Mouse (Mus musculus) intestine, embryonic 14.5 days (tissue): Measurements from ENCODE around the gene Cdkn1a. TPM values are rescaled to one million over a fixed set of nuclear protein-coding genes. Genes with fewer than 3 reads are reported as not detected.
A peak's percentile ranks its signal among the peaks of the same experiment; 100 is the strongest.

ENCODE experiments used
- ATAC-seq: fragments of 200-750 bp; cut with Nextera tagmentation; replicated peaks from 2 replicates; pipeline ENCODE4 v1.8.0; 2017; ENCODE audit warnings: low read depth, moderate number of reproducible peaks, moderate TSS enrichment, moderate library complexity; ENCODE audit not compliant: low FRiP score, low TSS enrichment
- DNase-seq: peaks from one replicate; pipeline ENCODE4 v3.0.0-alpha.2; 2018; ENCODE audit warnings: low spot score
- H3K27ac ChIP-seq: fragments of 300-500 bp; sonication (generic); 2 replicates; pipeline ENCODE4 v1.5.1; 2014; ENCODE audit warnings: low read depth, mild to moderate bottlenecking, control low read depth
- H3K27me3 ChIP-seq: fragments of 300-500 bp; sonication (generic); replicated peaks from 2 replicates; pipeline ENCODE4 v1.6.1; 2014; ENCODE audit warnings: low read length, control low read depth; ENCODE audit not compliant: control insufficient read depth, insufficient read depth
- H3K36me3 ChIP-seq: fragments of 300-500 bp; sonication (generic); 2 replicates; pipeline ENCODE4 v1.6.1; 2014; ENCODE audit warnings: low read length, control low read depth; ENCODE audit not compliant: control insufficient read depth, insufficient read depth
- H3K4me1 ChIP-seq: fragments of 300-500 bp; sonication (generic); replicated peaks from 2 replicates; pipeline ENCODE4 v1.6.1; 2014; ENCODE audit warnings: low read length, control low read depth, mixed read lengths; ENCODE audit not compliant: control insufficient read depth, insufficient read depth
- H3K4me2 ChIP-seq: fragments of 300-500 bp; sonication (generic); 2 replicates; pipeline ENCODE4 v1.6.1; 2014; ENCODE audit warnings: low read length
- H3K4me3 ChIP-seq: fragments of 300-500 bp; sonication (generic); 2 replicates; pipeline ENCODE4 v1.5.1; 2014; ENCODE audit warnings: low read depth, low read length, control low read depth, mixed read lengths
- H3K9ac ChIP-seq: fragments of 300-500 bp; sonication (generic); 2 replicates; pipeline ENCODE4 v1.6.1; 2014; ENCODE audit warnings: mild to moderate bottlenecking, low read length
- H3K9me3 ChIP-seq: fragments of 300-500 bp; sonication (generic); 2 replicates; pipeline ENCODE4 v1.6.1; 2016; ENCODE audit warnings: low read length, control low read depth; ENCODE audit not compliant: control insufficient read depth
- WGBS: fragments of 180-500 bp; shearing (Covaris S2); extraction: QIAGEN DNeasy Blood & Tissue Kit; methylation state at CpG from one replicate; pipeline ENCODE4 v1.1.7; 2014; 5-methylcytosine and 5-hydroxymethylcytosine counted together
- polyA plus RNA-seq: library from polyadenylated mRNA; unstranded; fragments of >200 nt; fragmentation: Nextera tagmentation; extraction: Ambion mirVana; gene quantifications from 2 replicates; pipeline ENCODE4 v1.2.1, GENCODE M21; 2014

The Cdkn1a gene
- polyA plus RNA-seq, 1 experiment from 2014 or later = 75.7 TPM

DNA sequence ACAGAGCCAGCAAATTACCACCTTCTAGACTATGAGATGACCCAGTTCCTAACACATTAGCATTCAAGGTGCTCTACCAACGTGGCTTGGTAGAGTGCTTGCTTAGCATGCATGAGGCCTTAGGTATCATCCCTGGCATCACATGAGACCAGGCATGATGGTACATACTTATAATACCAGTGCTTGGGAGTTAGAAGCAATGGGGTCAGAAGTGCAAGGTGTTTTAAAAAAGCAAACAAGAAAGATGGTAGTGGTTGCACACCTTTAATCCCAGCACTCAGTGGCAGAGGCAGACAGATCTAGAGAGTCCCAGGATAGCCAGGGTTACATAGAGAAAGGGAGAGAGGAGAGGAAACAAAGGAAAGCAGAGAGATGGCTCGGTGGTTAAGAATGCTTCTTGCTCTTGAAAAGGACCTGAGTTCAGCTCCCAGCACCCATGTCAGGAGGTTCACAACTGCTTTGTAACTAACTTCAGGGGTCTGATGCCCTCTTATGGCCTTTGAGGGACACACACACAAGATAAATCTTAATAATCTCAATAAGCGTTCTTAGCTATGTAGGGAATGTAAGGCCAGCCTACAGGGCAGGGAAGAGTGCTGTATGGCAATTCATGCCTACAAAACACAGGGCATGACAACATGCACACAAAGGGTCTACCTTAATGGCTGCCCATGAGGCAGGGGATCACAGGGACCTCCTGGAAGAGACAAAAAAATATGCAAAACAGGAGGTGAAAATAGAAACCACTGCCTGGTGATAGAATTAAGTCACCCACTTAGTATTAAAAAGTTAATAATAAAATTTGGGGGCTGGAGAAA is 42.9 kb upstream of the Cdkn1a start:
- Histone ChIP-seq H3K36me3 (peaks cover 49% of the 10 kb centered on the region), H3K27me3 (no peaks in the 10 kb centered on the region), H3K4me2 (no peak overlapping the region), H3K4me3 (no peak overlapping the region), H3K4me1 (peaks cover 8% of the 10 kb centered on the region; the same call in 1 of the 2 replicates), H3K9ac (no peak overlapping the region), H3K9me3 (no peaks in the 10 kb centered on the region), H3K27ac (no peak overlapping the region)
- WGBS = 72% methylated on average over 3 of the region's 3 CpGs
- DNase-seq (no peak), ATAC-seq (no peak)

DNA sequence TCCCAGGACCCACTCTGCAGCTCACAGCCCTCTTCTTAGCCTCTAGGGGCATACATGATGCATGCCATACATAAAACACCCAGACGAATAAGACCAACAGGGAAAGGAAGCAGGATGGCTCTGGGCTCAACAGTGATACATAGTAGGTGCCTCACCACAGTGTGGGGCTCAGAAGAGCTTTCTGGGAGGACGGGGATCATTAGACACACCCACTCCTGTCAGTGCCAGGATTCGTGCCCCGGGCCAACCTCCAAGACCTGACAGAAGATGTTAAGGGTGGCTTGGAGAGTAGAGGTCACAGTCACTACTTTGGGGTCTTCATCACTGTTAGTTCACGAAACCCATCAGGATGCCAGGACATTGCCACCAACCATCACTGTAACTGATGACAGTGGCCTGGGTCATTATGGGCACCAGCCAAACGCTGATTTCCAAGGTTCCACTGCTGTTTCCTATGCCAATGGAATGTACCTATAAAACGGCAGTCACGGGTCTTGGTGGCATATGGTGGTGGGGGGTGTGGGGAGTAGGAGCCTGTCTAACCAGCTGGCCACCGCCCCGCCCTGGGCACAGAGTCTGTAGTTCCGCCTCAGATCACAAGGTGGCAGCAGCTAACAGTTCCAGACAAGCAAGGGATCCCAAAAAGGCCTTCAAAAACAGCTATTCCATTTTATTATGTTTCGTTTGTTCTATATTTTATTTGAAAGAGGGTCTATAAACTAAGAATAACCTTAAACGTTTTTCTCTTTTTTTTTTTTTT is 41.8 kb upstream of the Cdkn1a start:
- 21% methylated on average over 13 of the region's 13 CpGs for WGBS
- no peak overlapping the region for H3K9ac ChIP-seq
- peaks cover 39% of the 10 kb centered on the region for H3K36me3 ChIP-seq
- H3K4me1 ChIP-seq = peaks cover 12% of the 10 kb centered on the region
- H3K4me3 ChIP-seq = no peak overlapping the region
- ATAC-seq = no peak; the same call in 1 of the 2 replicates
- no peaks in the 10 kb centered on the region for H3K27me3 ChIP-seq
- no peak overlapping the region for H3K4me2 ChIP-seq
- no peak overlapping the region for H3K27ac ChIP-seq
- peak; percentile 98 for DNase-seq
- no peaks in the 10 kb centered on the region for H3K9me3 ChIP-seq

DNA sequence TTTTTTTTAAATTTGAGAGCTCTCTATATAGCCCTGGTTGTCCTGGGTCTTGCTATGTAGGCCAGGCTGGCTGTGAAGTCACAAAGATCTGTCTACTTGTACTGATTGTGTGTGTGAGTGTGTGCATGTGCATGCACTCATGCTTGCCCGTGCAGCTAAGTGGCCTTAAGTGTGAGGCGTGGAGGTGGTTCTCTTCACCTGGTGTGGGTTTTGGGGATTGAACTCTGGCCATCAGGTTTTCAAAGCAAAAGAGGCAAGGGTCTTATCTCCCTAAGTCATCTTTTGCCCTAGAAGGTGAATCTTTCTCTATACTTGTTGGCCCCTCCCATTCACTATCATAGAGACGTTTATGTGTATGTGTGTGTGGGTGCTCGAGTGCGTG is 41.3 kb upstream of the Cdkn1a start:
- no peak for DNase-seq
- no peak for ATAC-seq
- H3K4me1 ChIP-seq = peaks cover 14% of the 10 kb centered on the region
- peaks cover 33% of the 10 kb centered on the region for H3K36me3 ChIP-seq
- no peak overlapping the region for H3K27ac ChIP-seq
- H3K27me3 ChIP-seq = no peaks in the 10 kb centered on the region
- H3K9ac ChIP-seq = no peak overlapping the region
- 60% methylated on average over 5 of the region's 5 CpGs for WGBS
- no peak overlapping the region for H3K4me3 ChIP-seq
- H3K9me3 ChIP-seq = no peaks in the 10 kb centered on the region
- H3K4me2 ChIP-seq = no peak overlapping the region

DNA sequence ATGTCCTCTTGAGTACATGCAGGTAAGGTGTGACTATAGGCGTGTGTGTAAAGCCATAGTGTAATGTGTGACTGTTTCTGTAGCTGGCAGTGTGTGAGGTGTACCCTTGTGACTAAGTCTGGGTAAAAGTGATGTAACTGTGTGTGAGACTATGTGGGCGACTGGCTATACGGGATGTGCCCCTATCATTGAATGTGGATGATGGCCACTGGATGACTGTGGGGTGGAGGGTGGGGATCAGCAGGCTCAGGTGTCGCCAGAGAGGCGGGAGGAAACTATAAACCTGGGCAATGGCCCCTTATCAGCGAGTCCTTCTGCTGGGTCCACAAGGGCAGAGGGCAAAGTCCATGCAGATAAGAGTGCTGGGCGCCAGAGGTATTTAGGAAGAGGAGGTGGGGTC is 40.9 kb upstream of the Cdkn1a start:
- no peak overlapping the region for H3K4me3 ChIP-seq
- no peak overlapping the region for H3K4me2 ChIP-seq
- H3K9ac ChIP-seq = no peak overlapping the region
- peaks cover 29% of the 10 kb centered on the region for H3K36me3 ChIP-seq
- ATAC-seq (peak; percentile 40), DNase-seq (no peak)
- no peaks in the 10 kb centered on the region for H3K27me3 ChIP-seq
- WGBS = 57% methylated on average over 7 of the region's 7 CpGs
- H3K4me1 ChIP-seq = peaks cover 14% of the 10 kb centered on the region
- H3K27ac ChIP-seq = no peak overlapping the region
- H3K9me3 ChIP-seq = no peaks in the 10 kb centered on the region

DNA sequence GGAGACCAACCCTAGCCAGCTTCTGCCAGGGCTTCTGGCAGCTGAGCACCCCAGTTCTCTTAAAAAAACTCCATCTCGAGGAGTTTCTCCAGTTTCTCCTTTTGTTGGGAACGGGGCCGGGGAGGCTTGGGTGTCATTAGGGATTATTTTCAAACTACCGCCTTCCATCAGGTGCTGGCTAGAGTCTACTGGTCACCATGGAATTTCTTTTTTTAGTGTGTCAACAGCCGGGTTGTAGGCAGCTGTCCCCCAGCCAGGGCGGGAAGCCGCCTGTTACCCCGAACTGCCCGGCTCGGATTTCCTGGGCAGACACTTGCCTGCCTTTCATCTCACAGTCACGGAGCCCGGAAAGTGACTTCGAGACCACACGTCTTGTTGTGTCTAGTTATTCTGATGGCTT is 40.0 kb upstream of the Cdkn1a start:
- Histone ChIP-seq H3K4me3 (no peak overlapping the region), H3K9ac (0 out of 2 replicates have a peak overlapping the region, but pooled peaks have one; percentile 17), H3K9me3 (no peaks in the 10 kb centered on the region), H3K27me3 (no peaks in the 10 kb centered on the region), H3K4me2 (no peak overlapping the region), H3K4me1 (peaks cover 17% of the 10 kb centered on the region), H3K27ac (peak overlapping the region; percentile 34; the same call in 1 of the 2 replicates), H3K36me3 (peaks cover 20% of the 10 kb centered on the region)
- 32% methylated on average over 14 of the region's 14 CpGs for WGBS
- ATAC-seq (no peak), DNase-seq (no peak)

DNA sequence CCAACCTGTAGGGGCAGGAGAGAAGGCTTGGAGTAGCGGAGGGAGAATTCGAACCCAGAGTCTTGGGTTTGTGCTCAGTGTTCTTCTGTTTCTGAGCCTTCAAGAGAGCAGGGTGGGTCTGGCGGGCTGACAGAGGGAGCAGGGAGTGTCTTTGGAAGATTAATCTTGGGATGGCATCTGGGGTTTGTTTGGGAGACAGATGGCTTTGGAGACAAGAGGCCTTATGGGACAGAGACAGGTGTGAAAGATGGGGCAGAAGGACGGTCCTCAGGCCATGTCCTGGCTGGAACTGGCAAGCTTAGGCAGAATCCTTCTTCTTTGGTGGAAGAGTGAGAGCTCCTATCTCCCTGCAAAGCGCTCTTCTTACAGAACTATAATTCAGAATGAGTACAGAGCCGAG is 37.7 kb upstream of the Cdkn1a start:
- peaks cover 32% of the 10 kb centered on the region for H3K4me1 ChIP-seq
- no peak overlapping the region for H3K9ac ChIP-seq
- WGBS = 85% methylated on average over 6 of the region's 6 CpGs
- no peaks in the 10 kb centered on the region for H3K27me3 ChIP-seq
- H3K4me3 ChIP-seq = no peak overlapping the region
- ATAC-seq = no peak
- H3K36me3 ChIP-seq = no peaks in the 10 kb centered on the region
- H3K9me3 ChIP-seq = no peaks in the 10 kb centered on the region
- H3K4me2 ChIP-seq = no peak overlapping the region
- no peak overlapping the region for H3K27ac ChIP-seq
- DNase-seq = no peak

DNA sequence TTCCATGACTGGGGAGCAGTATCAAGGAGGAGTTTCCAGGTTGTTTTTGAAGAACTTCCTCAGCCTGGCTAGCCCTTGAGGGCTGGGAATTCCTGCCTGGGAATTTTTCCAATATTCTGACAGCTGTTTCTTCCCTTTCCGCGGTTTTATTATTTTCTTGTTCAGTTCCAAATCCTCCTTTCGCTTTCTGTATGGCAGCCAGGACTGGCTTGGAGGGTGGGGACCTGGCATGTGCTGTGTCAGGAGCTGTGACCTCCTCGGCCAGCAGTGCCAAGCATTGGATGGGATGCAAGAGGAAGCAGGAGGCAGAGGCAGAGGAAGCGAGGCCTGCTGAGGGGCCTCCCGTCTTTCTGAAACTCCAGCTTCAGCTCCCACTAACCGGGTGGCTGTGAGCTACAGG is 36.9 kb upstream of the Cdkn1a start:
- no peak for DNase-seq
- H3K9me3 ChIP-seq = no peaks in the 10 kb centered on the region
- H3K27me3 ChIP-seq = no peaks in the 10 kb centered on the region
- H3K4me1 ChIP-seq = peaks cover 32% of the 10 kb centered on the region
- H3K36me3 ChIP-seq = no peaks in the 10 kb centered on the region
- H3K27ac ChIP-seq = 0 out of 2 replicates have a peak overlapping the region, but pooled peaks have one; percentile 2
- no peak overlapping the region for H3K4me2 ChIP-seq
- H3K9ac ChIP-seq = no peak overlapping the region
- H3K4me3 ChIP-seq = no peak overlapping the region
- no peak for ATAC-seq
- whole genome bisulfite sequencing = 48% methylated on average over 7 of the region's 7 CpGs

DNA sequence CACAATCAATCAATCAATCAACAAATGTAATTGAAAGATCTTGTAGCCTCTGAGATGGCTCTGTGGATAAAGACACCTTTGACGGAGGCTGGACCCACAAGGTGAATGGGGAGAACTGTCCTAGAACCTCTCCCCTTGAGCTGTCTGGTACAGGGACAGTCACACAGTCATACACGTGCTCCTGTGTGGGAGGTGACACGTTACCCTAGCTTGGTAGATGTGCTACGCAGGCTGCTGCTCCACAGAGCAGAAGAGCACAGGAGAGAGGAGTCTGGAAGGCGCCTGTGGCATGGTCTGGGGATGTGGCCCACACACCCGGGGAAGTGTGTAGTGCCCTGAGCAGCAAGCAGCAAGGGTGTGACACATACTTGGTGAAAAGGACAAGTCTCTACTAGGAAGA is 36.3 kb upstream of the Cdkn1a start:
- no peak overlapping the region for H3K9ac ChIP-seq
- 84% methylated on average over 6 of the region's 6 CpGs for WGBS
- H3K4me2 ChIP-seq = no peak overlapping the region
- H3K9me3 ChIP-seq = no peaks in the 10 kb centered on the region
- no peak overlapping the region for H3K27ac ChIP-seq
- no peak for DNase-seq
- no peaks in the 10 kb centered on the region for H3K27me3 ChIP-seq
- no peak overlapping the region for H3K4me3 ChIP-seq
- no peak for ATAC-seq
- no peaks in the 10 kb centered on the region for H3K36me3 ChIP-seq
- peaks cover 32% of the 10 kb centered on the region for H3K4me1 ChIP-seq
